Mouse (Mus musculus) G1E (cell line): ENCODE measurements at regions not wholly inside any gene's neighbourhood (a gene's known extent, or its start where the extent isn't known, plus 50 kb on each side); places are given as distances from the start of the nearest gene placed in this dataset.

Experiments used
- CTCF ChIP-seq: IDR thresholded peaks from 2 replicates; pipeline ENCODE4 v1.5.1; 2012; ENCODE audit warnings: low read depth, low read length, inconsistent platforms, mixed read lengths
- GATA1 ChIP-seq: IDR thresholded peaks from 2 replicates; pipeline ENCODE4 v1.6.1; 2012; ENCODE audit warnings: borderline replicate concordance, low read length, inconsistent platforms, mixed read lengths
- GATA2 ChIP-seq: IDR thresholded peaks from 2 replicates; pipeline ENCODE4 v1.6.1; 2012; ENCODE audit warnings: low read depth, low read length, inconsistent platforms, borderline replicate concordance
- POLR2AphosphoS5 ChIP-seq: IDR thresholded peaks from 2 replicates; pipeline ENCODE4 v1.6.1; 2012; ENCODE audit warnings: low read depth, low read length, inconsistent platforms; ENCODE audit not compliant: insufficient replicate concordance
- TAL1 ChIP-seq: conservative IDR thresholded peaks from 2 replicates; pipeline ENCODE4 v1.6.1; 2012; ENCODE audit warnings: low read depth, low read length, inconsistent platforms, mixed read lengths

GRCm38 (mm10) chr15:52785976-52786375 is 1098.7 kb upstream of the Gm7489 start:
- TF ChIP-seq CTCF (no peak), GATA2 (no peak), POLR2AphosphoS5 (no peak), TAL1 (no peak), GATA1 (no peak)
